In genomic region chr11:115563406-115563805, GRCm38 (mm10) we compare ENCODE assay signal across 7 mouse cellular contexts. TPM values are rescaled to one million over a fixed set of nuclear protein-coding genes. Genes with fewer than 3 reads are reported as not detected.
DNase-seq lines count a peak whose midpoint lies in the region; ATAC-seq lines count a peak whose summit lies in the region.

No protein-coding gene starts in this region.

- peak overlapping the region; percentile 83 for H3K4me3 ChIP-seq in hindbrain, embryonic 16.5 days (ENCODE audit: low read length)
- H3K4me3 ChIP-seq in midbrain, embryonic 16.5 days (ENCODE audit: low read depth, low read length): peak overlapping the region; percentile 80

- H3K4me1 ChIP-seq in hindbrain, embryonic 16.5 days (ENCODE audit: control insufficient read depth, insufficient read depth, low read depth, low read length): peaks cover 12% of the 10 kb centered on the region
- peaks cover 11% of the 10 kb centered on the region for H3K4me1 ChIP-seq in midbrain, embryonic 16.5 days (ENCODE audit: control insufficient read depth, insufficient read depth, low read length)

- no peaks in the 10 kb centered on the region for H3K27me3 ChIP-seq in hindbrain, embryonic 16.5 days (replicated peaks; ENCODE audit: control insufficient read depth, insufficient read depth, low read length)
- H3K27me3 ChIP-seq in midbrain, embryonic 16.5 days (ENCODE audit: control insufficient read depth, insufficient read depth, low read depth, low read length): no peaks in the 10 kb centered on the region

- peaks cover 15% of the 10 kb centered on the region for H3K36me3 ChIP-seq in hindbrain, embryonic 16.5 days (ENCODE audit: control insufficient read depth, insufficient read depth, low read length)
- peaks cover 7% of the 10 kb centered on the region; the same call in 1 of the 2 replicates for H3K36me3 ChIP-seq in midbrain, embryonic 16.5 days (ENCODE audit: control insufficient read depth, insufficient read depth, low read length)

- no peak for ATAC-seq in hindbrain, embryonic 16.5 days
- ATAC-seq in midbrain, embryonic 16.5 days: no peak

- peak; percentile 17 for DNase-seq in thymus, postnatal 0 days (ENCODE audit: low spot score)
- no peak for DNase-seq in thymus, adult 18-20 months
- DNase-seq in embryo, embryonic 11 days: peak; percentile 43
- no peak for DNase-seq in layer of hippocampus, postnatal 36 days
- DNase-seq in gastrocnemius, adult 18-20 months (ENCODE audit: low spot score): no peak

- H3K9ac ChIP-seq in hindbrain, embryonic 16.5 days (ENCODE audit: low read depth, low read length): peak overlapping the region; percentile 80
- no peak overlapping the region for H3K9ac ChIP-seq in midbrain, embryonic 16.5 days (ENCODE audit: low read depth, low read length)

- H3K9me3 ChIP-seq in hindbrain, embryonic 16.5 days (ENCODE audit: control insufficient read depth, low read length): no peaks in the 10 kb centered on the region
- H3K9me3 ChIP-seq in midbrain, embryonic 16.5 days (replicated peaks; ENCODE audit: control insufficient read depth, low read length, poor library complexity, severe bottlenecking): no peaks in the 10 kb centered on the region

- 45% methylated on average over 4 of the region's 4 CpGs for WGBS in hindbrain, embryonic 16.5 days
- 48% methylated on average over 4 of the region's 4 CpGs for WGBS in midbrain, embryonic 16.5 days

- peak overlapping the region; percentile 86 for H3K27ac ChIP-seq in hindbrain, embryonic 16.5 days (ENCODE audit: low read depth, low read length)
- H3K27ac ChIP-seq in midbrain, embryonic 16.5 days (ENCODE audit: low read length): peak overlapping the region; percentile 85; the same call in 1 of the 2 replicates

- H3K4me2 ChIP-seq in hindbrain, embryonic 16.5 days (ENCODE audit: low read length): peak overlapping the region; percentile 72
- peak overlapping the region; percentile 84 for H3K4me2 ChIP-seq in midbrain, embryonic 16.5 days (ENCODE audit: low read length)

RNA-seq across cellular contexts. Expression of gene Nup85, which starts 0.8 kb away (rescaled TPM):
- polyA plus RNA-seq in thymus, postnatal 0 days (2015; fragmentation: Nextera tagmentation; extraction: Ambion mirVana): 148 and 163 TPM in 2 replicates
- 97.5 and 107 TPM in 2 replicates for polyA plus RNA-seq in hindbrain, embryonic 16.5 days (2015; fragmentation: Nextera tagmentation; extraction: Ambion mirVana)
- 103 and 106 TPM in 2 replicates for polyA plus RNA-seq in midbrain, embryonic 16.5 days (2015; fragmentation: Nextera tagmentation; extraction: Ambion mirVana)
- 10 to 100 TPM; 49.8 to 60.7 TPM for total RNA-seq in layer of hippocampus, postnatal 36 days (2021)
- 10 to 100 TPM; 17.8 to 18.0 TPM for total RNA-seq in gastrocnemius, adult 18-20 months (2021)

RNA-seq across cellular contexts. Expression of gene Sumo2, which starts 27.3 kb away (rescaled TPM):
- 1,265 and 1,278 TPM in 2 replicates for polyA plus RNA-seq in thymus, postnatal 0 days (2015; fragmentation: Nextera tagmentation; extraction: Ambion mirVana)
- 847 and 892 TPM in 2 replicates for polyA plus RNA-seq in hindbrain, embryonic 16.5 days (2015; fragmentation: Nextera tagmentation; extraction: Ambion mirVana)
- 1,000 and 1,072 TPM in 2 replicates for polyA plus RNA-seq in midbrain, embryonic 16.5 days (2015; fragmentation: Nextera tagmentation; extraction: Ambion mirVana)
- 100 to 1,000 TPM; 324 to 344 TPM for total RNA-seq in layer of hippocampus, postnatal 36 days (2021)
- total RNA-seq in gastrocnemius, adult 18-20 months (2021): 100 to 1,000 TPM; 146 TPM

RNA-seq across cellular contexts. Expression of gene Mrps7, which starts 40.3 kb away (rescaled TPM):
- 81.2 and 85.3 TPM in 2 replicates for polyA plus RNA-seq in thymus, postnatal 0 days (2015; fragmentation: Nextera tagmentation; extraction: Ambion mirVana)
- 79.9 and 82.2 TPM in 2 replicates for polyA plus RNA-seq in hindbrain, embryonic 16.5 days (2015; fragmentation: Nextera tagmentation; extraction: Ambion mirVana)
- 75.6 and 77.0 TPM in 2 replicates for polyA plus RNA-seq in midbrain, embryonic 16.5 days (2015; fragmentation: Nextera tagmentation; extraction: Ambion mirVana)
- total RNA-seq in layer of hippocampus, postnatal 36 days (2021): 10 to 100 TPM; 48.8 to 61.3 TPM
- 10 to 100 TPM; 73.3 to 79.3 TPM for total RNA-seq in gastrocnemius, adult 18-20 months (2021)

RNA-seq across cellular contexts. Expression of gene Gga3, which starts 40.4 kb away (rescaled TPM):
- 20.1 and 20.9 TPM in 2 replicates for polyA plus RNA-seq in thymus, postnatal 0 days (2015; fragmentation: Nextera tagmentation; extraction: Ambion mirVana)
- 35.1 and 43.7 TPM in 2 replicates for polyA plus RNA-seq in hindbrain, embryonic 16.5 days (2015; fragmentation: Nextera tagmentation; extraction: Ambion mirVana)
- polyA plus RNA-seq in midbrain, embryonic 16.5 days (2015; fragmentation: Nextera tagmentation; extraction: Ambion mirVana): 34.7 and 37.5 TPM in 2 replicates
- total RNA-seq in layer of hippocampus, postnatal 36 days (2021): 10 to 100 TPM; 68.7 to 80.7 TPM
- 10 to 100 TPM; 15.4 to 18.8 TPM for total RNA-seq in gastrocnemius, adult 18-20 months (2021)

RNA-seq across cellular contexts. Expression of gene Jpt1, which starts 49.2 kb away (rescaled TPM):
- polyA plus RNA-seq in thymus, postnatal 0 days (2015; fragmentation: Nextera tagmentation; extraction: Ambion mirVana): 603 and 612 TPM in 2 replicates
- 1,336 TPM in 2 replicates for polyA plus RNA-seq in hindbrain, embryonic 16.5 days (2015; fragmentation: Nextera tagmentation; extraction: Ambion mirVana)
- 1,597 and 1,674 TPM in 2 replicates for polyA plus RNA-seq in midbrain, embryonic 16.5 days (2015; fragmentation: Nextera tagmentation; extraction: Ambion mirVana)
- 100 to 1,000 TPM; 138 to 161 TPM for total RNA-seq in layer of hippocampus, postnatal 36 days (2021)
- total RNA-seq in gastrocnemius, adult 18-20 months (2021): 10 to 100 TPM; 49.7 to 52.4 TPM

Comparison
In these comparisons a context has a peak if more than half of its experiments do, and no peak if none do; other contexts are left out.
1. DNase-seq: peak in thymus, postnatal 0 days (single experiment) and embryo, embryonic 11 days (single experiment); none in thymus, adult 18-20 months (0 of 2), layer of hippocampus, postnatal 36 days (0 of 2) and gastrocnemius, adult 18-20 months (single experiment).